Mouse (Mus musculus) embryo, embryonic 11.5 days (tissue): Measurements from ENCODE around the gene Osbp2.
A peak's percentile ranks its signal among the peaks of the same experiment; 100 is the strongest.
"Not testable (repeated sequence)": the region's sequence is repeated elsewhere in the genome, so short reads cannot be mapped to it uniquely, and the experiment has no call there.

Experiments
- DNase-seq: peaks from one replicate; pipeline ENCODE4 v3.0.0-alpha.2; 2012; ENCODE audit warnings: low read depth, low spot score

Osbp2 gene

DNA sequence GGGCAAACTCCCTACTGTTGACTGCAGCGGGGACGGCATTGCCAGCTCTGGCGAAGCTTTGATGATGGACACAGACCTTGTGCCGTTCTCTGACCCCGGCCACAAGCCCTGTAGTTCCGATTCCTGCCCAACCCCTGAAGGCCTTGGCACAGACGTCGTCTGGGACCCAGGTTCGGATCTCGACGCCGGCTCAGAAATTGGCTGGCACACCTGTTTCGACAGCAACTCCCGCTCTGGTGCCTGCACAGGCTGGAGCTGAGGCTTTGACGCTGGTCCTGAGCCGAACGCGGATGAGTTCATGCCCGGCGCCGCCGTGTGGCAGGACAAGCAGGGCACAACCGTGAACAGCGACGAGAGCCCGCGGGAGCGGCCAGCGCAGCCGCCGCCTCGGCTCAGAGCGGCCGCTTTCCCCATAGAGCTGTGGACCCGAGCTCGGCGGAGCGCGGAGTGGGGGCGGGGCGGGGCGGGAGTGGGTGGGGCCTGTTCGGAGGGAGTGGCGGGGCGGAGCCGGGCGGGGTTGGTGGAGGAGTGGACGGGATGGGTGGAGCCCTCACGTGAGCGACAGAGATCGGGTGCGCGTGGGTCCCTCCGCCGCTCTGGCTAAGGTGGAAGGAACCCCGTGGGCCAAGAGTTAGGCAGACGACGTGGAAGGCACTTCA, at the start of gene Osbp2:
Gene Osbp2 (minus strand): TSS at position 450 of the 659 bp plus-strand sequence.
- DNase-seq: peak; percentile 61

DNA sequence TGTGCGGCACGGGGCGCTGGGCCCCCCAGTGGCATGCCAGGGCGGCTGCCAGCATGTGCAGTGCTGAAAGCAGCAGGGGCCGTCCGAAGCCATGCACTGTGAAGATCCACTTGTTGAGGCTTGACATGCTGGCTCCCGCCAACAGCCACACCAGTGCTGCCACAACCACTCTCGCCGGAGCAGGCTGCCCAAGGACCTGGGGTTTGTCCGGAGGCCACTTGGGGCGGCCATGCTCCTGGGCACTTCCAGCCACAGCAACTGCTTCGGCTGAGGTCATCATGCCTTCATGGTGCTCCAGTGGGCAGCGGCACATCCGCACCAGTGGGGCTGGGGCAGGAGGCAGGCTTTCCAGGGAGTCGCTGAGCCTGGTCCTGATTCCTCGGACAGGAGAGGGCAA, 49.2 kb upstream of the Osbp2 start:
- DNase-seq: no peak

DNA sequence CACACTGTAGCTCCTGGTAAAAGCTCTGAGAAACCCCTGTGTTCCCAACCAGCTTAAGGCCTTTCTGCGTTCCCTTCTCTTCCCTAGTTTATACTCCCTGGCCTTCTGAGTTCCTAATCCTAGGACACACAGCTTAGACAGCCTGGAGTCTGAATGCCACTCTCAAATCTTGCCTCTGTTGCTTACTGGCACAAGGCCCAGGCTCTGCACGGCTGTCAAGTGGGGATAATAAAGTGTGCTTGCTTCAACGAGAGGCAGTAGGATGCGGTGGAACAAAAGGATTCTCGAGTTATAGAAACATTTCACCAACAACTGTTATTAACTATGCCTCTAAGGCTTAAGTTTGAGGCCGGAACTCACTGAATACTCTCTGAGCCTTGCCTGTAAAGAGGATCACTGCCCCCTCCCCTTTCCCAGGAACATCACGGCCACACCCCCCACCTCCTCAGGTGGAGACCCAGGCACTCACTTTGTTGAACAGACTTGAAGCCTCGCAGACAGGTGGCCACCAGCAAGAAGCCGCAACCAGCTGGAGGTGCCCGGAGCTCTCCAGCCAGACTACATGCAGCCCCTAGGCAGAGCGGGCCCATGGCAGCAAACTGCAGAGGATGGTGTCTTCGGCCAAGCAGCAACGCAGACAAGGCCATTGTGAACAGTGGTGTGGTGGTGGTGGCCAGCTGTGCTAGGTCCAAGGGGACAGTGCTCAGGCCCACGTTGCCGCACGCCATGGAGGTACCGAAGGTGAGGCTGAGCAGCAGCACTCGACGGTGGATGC, 48.6 kb upstream of the Osbp2 start:
- DNase-seq: no peak

DNA sequence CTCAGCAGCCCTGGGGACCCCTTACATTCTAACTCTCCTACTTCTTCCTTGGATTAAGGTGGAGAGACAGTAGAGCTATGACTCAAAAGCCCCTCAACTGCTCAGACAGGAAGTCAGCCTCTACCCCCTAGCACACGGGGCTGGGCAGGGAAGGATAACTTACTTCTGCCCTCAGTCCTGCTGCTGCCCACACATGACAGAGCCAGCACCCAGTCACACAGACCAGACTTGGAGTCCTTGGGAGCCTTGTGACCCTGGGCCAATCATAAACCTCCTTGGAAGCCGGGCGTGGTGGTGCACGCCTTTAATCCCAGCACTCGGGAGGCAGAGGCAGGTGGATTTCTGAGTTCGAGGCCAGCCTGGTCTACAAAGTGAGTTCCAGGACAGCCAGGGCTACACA, 47.7 kb upstream of the Osbp2 start:
- not testable (repeated sequence) for DNase-seq

DNA sequence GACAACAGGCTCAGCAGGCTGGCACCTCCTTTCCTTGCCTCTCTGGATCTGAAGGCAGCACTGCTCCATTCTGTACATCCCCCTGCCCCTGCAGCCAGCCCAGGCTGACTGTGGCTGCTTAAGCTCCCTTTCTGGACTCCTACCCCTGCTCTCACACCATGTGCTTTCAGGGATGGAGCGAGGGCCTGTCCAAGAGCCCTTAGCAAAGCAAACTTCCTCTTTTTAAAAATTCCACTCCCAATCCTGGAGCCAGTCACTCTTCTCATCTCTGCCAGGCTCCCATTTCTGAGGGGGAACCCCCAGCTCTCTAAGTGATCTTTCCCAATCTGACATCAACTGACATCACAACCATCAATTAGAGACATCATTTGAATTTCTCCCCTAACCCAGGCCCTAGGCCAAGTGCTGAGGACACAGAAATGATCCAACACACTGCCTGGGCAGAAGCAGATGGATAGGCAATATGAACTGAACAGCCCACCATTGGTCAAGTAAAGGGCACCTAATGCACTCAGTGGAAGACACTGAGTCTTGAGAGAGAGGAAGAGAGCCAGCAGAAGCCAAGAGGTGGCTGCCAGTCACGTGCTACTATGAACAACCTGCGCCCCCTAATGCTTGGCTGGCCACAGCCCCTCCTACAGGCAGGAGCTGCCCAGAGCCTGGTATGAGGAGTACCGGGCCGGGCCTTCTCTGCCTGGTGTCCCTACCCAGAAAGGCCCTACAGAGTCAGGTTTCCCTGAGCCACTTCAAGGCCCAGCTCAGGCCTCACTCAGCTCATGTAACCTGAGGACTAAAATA, 47.0 kb upstream of the Osbp2 start:
- DNase-seq: no peak

DNA sequence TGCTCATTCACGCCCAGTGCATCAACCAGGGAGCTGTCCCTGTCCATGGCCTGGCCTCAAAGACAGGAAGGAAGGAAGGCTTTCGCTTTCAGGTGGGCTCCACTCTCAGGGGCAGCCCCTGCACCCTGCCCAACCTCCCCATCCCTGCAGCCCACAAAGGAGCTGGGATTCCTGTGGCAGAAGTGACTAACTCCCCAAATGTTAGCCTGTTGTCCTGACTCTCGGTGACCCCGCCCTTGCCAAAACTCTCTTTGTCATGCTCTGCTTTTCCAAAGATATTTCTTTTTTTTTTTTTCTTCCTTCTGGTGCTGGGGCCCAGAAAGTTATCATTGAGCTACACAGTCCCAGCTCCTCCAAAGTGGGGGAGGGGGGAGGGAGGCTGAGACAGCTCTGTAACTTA, 45.5 kb upstream of the Osbp2 start:
- DNase-seq: no peak

DNA sequence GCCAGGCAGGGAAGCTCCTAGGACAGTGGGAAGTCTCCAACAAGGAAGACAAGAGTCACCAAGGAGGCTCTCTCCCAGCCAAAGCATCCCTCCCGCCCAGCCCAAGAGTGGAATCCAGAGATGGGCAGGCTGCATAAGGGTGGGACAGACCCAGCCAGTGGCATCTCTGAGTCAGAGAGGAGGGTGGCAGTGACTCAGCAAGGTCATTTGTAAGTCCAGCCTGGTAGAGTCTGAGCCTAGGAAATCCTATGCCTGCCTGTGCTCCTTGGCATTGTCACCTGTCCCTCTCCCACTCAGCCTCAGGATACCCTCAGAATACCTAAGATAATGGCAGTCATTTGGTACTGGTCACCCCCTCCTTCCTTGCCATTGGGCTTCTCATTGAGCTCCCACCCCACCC, 41.7 kb upstream of the Osbp2 start:
- DNase-seq: no peak

DNA sequence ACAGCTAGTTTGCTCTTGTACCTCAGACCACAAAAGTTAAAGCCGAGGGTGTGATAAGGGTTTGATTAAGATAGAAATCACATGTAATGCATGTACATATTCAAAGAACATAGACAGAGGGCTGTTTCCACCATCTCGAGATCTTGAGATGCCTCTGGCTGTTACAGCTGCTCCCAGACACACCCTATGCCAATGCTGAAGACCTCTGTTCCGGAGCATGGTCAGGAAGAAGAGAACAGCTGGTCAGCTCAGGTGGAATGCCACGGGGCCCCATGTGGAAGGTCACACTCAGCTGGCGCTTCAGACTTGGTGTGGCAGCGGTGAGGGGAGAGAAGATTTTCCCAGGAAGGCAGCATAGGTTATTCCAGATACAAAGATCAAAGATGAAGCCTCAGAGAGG, 41.0 kb upstream of the Osbp2 start:
- DNase-seq: no peak

DNA sequence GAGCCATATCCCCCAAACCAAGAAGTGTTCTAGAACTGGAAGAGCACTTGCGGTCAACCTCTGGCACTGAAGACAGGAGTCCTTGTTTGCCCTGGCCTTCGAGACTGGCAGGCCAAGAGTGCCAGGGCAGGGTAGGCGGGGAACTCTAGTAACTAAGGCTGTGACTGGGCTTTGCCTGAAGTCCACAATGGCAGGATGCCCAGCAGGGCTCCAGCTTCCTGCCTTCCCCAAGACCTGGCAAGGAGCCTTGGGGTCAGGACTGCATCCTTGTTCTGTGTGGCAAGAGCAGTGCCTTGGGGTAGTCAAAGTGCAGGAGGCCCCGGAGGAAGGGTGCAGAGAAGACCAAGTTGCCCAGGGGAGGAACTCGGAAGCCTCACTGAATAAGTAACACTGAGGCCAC, 39.3 kb upstream of the Osbp2 start:
- DNase-seq: no peak

DNA sequence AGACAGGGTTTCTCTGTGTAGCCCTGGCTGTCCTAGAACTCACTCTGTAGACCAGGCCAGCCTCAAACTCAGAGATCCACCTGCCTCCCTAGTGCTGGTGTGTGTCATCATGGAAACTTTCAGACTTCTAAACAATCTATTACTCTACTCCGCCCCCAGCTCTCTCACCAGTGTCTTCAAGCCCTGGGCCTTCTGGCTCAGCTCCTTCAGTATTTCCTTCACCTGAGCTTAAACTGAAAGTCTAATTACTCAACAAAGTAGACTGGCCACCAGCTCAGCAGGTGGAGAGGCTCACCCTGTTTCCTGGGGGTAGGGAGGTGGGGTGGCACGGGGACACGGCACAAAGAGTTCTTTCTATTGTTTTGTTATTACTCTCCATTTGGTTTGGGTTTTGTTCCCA, 38.8 kb upstream of the Osbp2 start:
- no peak for DNase-seq

DNA sequence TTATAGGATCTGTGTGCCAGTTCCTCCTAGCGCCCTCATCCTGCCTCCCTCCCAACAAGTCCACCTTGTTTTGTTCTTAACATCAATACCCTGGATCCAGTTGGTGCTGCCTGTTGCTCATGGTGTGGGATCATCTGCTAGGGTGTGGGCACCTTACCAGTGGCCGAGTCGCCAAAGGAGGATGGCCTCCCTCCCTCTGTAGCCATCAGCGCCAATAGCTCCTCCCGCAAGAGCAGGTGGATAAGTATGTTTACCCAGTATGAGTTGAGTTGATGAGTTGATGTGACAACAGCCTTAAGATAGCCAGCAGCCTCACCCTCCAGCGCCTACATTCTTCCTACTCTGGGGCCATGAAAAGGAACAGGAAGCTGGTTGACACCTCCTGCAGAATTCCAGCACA, 36.6 kb upstream of the Osbp2 start:
- no peak for DNase-seq

DNA sequence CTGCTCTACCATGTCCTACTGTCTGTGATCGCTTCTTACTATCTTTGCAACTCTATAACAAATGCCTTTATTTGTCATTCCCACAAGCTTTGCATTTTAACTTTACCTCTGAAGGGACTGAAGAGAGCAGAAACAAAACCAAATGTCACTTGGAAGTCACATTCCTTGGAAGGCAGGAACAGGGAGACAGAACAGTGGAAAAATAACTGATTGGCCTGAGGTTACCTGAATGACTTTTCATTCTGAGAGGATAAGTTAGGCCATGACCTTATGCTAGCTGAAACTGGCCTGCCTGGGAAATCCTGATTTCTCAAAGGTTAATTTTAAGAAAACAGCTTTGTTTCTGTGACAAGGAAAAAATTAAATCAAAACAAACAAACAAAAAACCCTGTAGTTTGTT, 32.2 kb upstream of the Osbp2 start:
- DNase-seq: no peak

DNA sequence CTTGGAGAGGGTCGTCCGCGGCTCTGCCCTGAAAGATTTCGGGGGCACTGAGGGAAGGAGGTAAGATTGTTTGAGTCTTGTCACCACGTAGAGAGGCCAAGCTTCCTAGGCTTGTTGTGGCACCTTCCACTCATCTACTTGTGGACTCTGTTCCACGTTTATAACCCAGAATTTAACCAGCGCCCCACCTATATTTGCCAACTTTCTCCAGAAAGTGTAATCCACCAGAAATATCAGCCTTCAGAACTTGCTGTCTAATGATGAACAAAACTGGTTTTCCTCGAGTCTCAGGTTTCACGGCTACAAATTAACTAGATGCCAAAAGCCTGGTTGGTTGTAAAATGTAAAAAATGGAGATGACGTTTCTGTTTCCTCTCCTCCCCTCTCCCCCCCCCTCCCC, 31.8 kb upstream of the Osbp2 start:
- no peak for DNase-seq

DNA sequence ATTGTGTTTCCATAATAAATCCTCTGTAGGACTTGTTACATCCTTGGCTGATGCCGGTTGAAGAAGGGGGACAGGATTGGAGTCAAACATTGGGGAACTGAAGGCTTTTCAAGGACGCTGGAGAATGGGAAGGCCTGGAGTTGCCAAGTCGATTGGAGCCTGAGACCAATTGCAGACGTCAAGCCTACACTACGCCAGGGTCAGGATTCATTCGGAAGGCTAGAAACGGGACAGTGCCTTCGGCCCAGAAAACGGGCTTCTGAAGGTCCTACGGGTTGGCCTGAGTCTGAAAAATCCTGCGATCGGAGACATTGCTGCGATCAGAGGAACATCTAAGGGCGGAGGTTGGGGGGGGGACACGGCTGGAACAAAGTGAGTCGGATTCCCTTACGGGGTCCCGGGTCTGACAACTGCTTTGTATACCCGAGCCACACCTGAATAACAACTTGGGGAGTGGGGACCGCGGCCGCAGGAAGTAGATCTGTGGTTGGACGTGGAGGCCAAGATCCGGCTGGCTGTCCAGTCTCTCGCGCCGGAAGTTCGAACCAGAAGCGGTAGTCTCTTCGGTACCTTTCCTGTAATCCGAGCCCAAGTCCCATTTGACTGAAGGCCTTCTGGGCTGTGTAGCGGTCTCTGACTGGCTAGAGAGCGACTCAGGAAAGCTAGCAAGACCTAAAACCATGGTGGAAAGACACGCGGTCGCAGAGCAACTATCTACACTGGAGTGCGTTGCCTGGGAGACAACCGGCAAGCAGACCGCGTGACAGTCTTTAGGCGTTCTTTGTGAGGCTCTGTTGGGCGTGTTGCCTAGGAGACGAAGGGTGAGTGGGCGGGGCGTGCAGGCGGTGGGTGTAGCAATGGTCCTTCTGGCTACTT, 30.9 kb upstream of the Osbp2 start, which contains the start of the genes 4921536K21Rik and Dusp18:
Gene 4921536K21Rik (minus strand): TSS at position 693 of the 876 bp plus-strand sequence.
Gene Dusp18 (plus strand): TSS at position 835 of the 876 bp plus-strand sequence.
- DNase-seq: peak; percentile 93

DNA sequence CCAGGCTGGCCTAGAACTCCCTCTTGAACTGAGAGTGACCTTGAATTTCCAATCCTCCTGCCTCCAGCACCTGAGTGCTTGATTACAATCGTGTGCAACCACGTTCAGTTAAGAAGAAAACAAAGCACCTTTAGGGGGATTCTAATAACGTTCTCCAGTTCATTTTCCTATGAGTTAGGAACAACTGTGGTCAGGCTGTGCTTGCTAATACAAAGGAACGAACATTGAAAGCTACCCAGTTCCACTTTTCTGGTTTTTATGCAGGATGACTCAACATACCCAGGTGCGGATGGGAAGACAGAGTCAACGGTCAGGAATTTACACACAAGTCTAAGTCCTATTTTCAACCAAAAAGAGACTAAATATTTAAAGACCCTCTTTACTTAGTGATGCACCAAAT, 30.3 kb upstream of the Osbp2 start:
- no peak for DNase-seq

DNA sequence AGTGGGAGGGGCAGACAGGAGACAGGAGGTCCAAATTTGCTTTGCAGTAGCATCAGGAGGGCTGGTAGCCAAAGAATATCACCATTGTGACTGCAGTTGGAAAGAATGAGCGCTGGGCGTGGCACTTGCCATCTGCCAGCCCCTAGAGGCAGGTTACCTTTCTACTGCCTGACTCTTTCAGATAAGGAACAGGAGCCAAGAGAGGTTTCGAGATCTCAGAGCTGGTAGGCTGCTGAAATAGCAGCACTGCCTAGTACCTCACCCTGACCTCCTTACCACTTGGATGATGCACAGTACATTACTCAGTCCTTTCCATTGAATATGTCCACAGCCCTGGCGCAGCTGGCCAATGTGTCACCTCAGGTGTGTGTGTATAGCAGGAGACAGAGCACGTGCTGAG, 23.6 kb upstream of the Osbp2 start:
- no peak for DNase-seq

DNA sequence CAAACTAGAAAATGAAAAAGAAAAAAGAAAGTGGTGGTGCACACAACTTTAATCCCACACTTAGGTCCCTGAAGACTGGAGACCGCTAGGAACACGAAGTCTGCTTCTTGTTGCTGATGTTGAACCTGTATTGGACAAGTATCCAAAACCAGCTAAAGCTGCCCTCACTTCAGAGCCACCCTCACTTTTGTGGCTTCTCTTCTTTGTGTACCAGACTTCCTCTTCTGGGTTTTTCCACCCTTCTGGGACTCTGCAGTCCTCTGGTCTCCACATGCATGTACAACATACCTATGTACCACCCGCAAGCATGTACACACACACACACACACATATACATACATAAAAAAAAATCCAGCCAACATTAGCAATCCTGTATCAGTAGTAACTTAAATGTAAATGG, 20.0 kb upstream of the Osbp2 start:
- DNase-seq: no peak

DNA sequence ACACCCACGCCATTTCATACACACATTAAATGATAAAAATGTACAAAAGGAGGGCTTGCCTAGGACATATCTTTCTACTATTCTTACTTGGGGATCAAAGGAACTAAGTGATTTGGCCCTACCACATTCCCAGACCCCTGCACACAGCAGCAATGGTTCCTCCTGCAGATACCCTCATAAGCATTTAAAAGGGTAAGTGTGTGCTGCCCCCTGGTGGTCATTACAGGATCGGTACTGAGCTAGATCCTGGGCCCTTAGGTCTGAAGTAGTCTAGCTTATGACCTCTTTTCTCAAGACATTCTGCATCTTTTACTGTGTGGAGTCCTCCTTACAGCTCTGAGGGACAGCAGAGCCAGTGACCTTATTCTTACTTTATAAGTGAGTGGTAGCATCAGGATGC, 16.1 kb upstream of the Osbp2 start:
- peak; percentile 61 for DNase-seq

DNA sequence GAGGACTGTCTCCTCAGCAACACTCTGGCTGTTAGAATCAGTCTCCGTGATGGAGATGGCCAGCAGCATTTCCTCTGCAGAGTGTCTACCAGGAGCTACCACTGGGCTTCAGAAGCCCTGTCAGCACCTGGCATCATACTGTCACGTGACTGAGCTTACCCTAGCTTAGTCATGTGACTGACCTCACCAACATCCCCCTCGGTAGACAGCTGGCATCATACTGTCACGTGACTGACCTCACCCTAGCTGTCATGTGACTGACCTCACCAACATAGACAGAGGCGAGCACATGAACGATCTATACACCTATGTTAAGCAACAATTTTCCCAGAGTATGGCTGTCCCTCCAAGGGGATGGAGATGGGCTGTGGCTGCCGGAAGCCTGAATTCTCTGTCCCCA, 15.0 kb upstream of the Osbp2 start:
- DNase-seq: no peak

DNA sequence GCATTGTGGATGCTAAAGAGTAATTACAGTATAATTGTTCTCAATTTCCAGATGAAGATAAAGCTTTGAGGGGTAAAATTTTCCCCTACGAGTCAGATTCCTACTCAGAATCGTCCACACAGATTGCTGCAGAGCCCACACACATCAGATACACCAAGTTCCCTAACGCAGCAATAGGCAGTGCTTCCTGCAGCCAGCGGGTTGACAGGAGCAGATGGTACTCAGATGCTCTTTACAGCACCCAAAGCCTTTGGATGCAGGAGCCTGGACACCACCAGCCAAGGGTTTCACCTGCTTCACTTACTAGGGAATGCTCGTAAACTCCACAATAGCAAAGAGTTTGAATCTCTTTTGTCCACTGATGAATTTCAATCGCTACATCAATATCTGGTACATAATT, 12.7 kb upstream of the Osbp2 start:
- DNase-seq: no peak

DNA sequence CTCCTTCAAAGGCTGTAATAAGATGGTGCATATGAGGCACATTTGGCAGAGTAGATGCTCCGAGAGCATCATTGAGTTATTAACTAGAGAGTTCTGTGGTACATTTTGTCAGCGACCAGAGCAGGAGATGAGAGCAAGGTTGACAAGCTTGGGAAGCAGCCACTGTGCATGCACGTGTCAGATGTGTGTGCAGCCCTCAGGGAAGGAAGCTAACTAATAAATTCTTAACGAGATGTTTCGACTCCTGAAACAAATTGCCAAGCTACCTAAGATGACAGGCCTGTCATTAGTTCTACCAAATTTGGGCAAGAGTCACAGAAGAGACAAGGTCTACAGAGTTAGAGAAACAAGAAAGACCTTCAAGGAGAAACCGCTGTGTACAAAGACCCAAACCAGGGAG, 640 bp upstream of the Osbp2 start:
- no peak for DNase-seq
